Mouse (Mus musculus) lung, embryonic 14.5 days (tissue): ENCODE data around the gene Treml4. TPM values are rescaled to one million over a fixed set of nuclear protein-coding genes. Genes with fewer than 3 reads are reported as not detected.

ENCODE experiments used
- ATAC-seq: fragments of 200-750 bp; cut with Nextera tagmentation; 2 replicates; pipeline ENCODE4 v1.8.0; 2017; ENCODE audit warnings: mild to moderate bottlenecking, moderate TSS enrichment, moderate library complexity; ENCODE audit not compliant: insufficient read depth
- DNase-seq: peaks from one replicate; pipeline ENCODE4 v3.0.0-alpha.2; 2015
- H3K27ac ChIP-seq: fragments of 300-500 bp; sonication (generic); 2 replicates; pipeline ENCODE4 v1.5.1; 2014; ENCODE audit warnings: low read depth, mild to moderate bottlenecking, moderate library complexity
- H3K27me3 ChIP-seq: fragments of 300-500 bp; sonication (generic); 2 replicates; pipeline ENCODE4 v1.6.1; 2014; ENCODE audit warnings: low read length, control low read depth; ENCODE audit not compliant: insufficient read depth
- H3K36me3 ChIP-seq: fragments of 300-500 bp; sonication (generic); 2 replicates; pipeline ENCODE4 v1.6.1; 2014; ENCODE audit warnings: control low read depth; ENCODE audit not compliant: insufficient read depth
- H3K4me1 ChIP-seq: fragments of 300-500 bp; sonication (generic); 2 replicates; pipeline ENCODE4 v1.6.1; 2014; ENCODE audit warnings: antibody characterized with exemption, control low read depth; ENCODE audit not compliant: insufficient read depth
- H3K4me2 ChIP-seq: fragments of 300-500 bp; sonication (generic); 2 replicates; pipeline ENCODE4 v1.6.1; 2014; ENCODE audit warnings: mild to moderate bottlenecking
- H3K4me3 ChIP-seq: fragments of 300-500 bp; sonication (generic); 2 replicates; pipeline ENCODE4 v1.5.1; 2014; ENCODE audit warnings: low read depth, low read length
- H3K9ac ChIP-seq: fragments of 300-500 bp; sonication (generic); 2 replicates; pipeline ENCODE4 v1.6.1; 2014
- H3K9me3 ChIP-seq: fragments of 300-500 bp; sonication (generic); 2 replicates; pipeline ENCODE4 v1.6.1; 2016; ENCODE audit warnings: low read depth, low read length, control low read depth
- CTCF ChIP-seq: IDR thresholded peaks from 2 replicates; pipeline ENCODE4 v1.5.1; 2016; ENCODE audit warnings: antibody characterized with exemption, low read depth
- WGBS: fragments of 180-500 bp; shearing (Covaris S2); extraction: QIAGEN DNeasy Blood & Tissue Kit; methylation state at CpG from one replicate; pipeline ENCODE4 v1.1.7; 2014; 5-methylcytosine and 5-hydroxymethylcytosine counted together
- polyA plus RNA-seq: library from polyadenylated mRNA; unstranded; fragments of >200 nt; fragmentation: Nextera tagmentation; extraction: Ambion mirVana; gene quantifications from 2 replicates; pipeline ENCODE4 v1.2.1, GENCODE M21; 2014

The Treml4 gene
- polyA plus RNA-seq, 1 experiment from 2014 or later = 0.13 TPM

- Histone ChIP-seq H3K4me2 (no peak overlapping the region), H3K36me3 (no peaks in the 10 kb centered on the region), H3K27me3 (no peaks in the 10 kb centered on the region), H3K9me3 (no peaks in the 10 kb centered on the region), H3K9ac (no peak overlapping the region), H3K4me3 (no peak overlapping the region), H3K27ac (no peak overlapping the region), H3K4me1 (no peaks in the 10 kb centered on the region)
- 93% methylated on average over 8 of the region's 8 CpGs for WGBS
- no peak for DNase-seq
- ATAC-seq = no peak
- no peak for TF ChIP-seq CTCF
These were observed 26.5 kb upstream of the Treml4 start for GRCm38 (mm10) chr17:48237621-48238020.

GRCm38 (mm10) chr17:48247221-48247928 lies 16.7 kb upstream of the Treml4 start, which contains the start of gene Trem3:
Trem3 (plus strand) TSS chr17:48247777.
- ATAC-seq = no peak
- no peak for TF ChIP-seq CTCF
- 71% methylated on average over 11 of the region's 11 CpGs for WGBS

GRCm38 (mm10) chr17:48249039-48249438 lies 15.1 kb upstream of the Treml4 start:
- ATAC-seq (no peak), DNase-seq (no peak)
- Histone ChIP-seq H3K4me2 (no peak overlapping the region), H3K9ac (no peak overlapping the region), H3K36me3 (no peaks in the 10 kb centered on the region), H3K9me3 (no peaks in the 10 kb centered on the region), H3K4me3 (no peak overlapping the region), H3K27me3 (no peaks in the 10 kb centered on the region), H3K27ac (no peak overlapping the region), H3K4me1 (no peaks in the 10 kb centered on the region)
- TF ChIP-seq CTCF = no peak

More at GRCm38 (mm10) chr17:48247221-48247928, 16.7 kb upstream of the Treml4 start, which contains the start of gene Trem3:
- no peaks in the 10 kb centered on the region for H3K36me3 ChIP-seq
- no peaks in the 10 kb centered on the region for H3K27me3 ChIP-seq
- H3K9ac ChIP-seq = no peak within 1 kb of the TSS
- no peak within 1 kb of the TSS for H3K4me2 ChIP-seq
- H3K9me3 ChIP-seq = no peaks in the 10 kb centered on the region
- no peak within 1 kb of the TSS for H3K4me3 ChIP-seq
- no peaks in the 10 kb centered on the region for H3K4me1 ChIP-seq
- DNase-seq = no peak
- no peak within 1 kb of the TSS for H3K27ac ChIP-seq

- no peak for ATAC-seq
- 77% methylated on average over 11 of the region's 11 CpGs for WGBS
- H3K36me3 ChIP-seq = no peaks in the 10 kb centered on the region
These were observed 14.6 kb upstream of the Treml4 start for GRCm38 (mm10) chr17:48249501-48249900.

GRCm38 (mm10) chr17:48250631-48251030 lies 13.5 kb upstream of the Treml4 start:
- no peak overlapping the region for H3K4me3 ChIP-seq
- no peaks in the 10 kb centered on the region for H3K27me3 ChIP-seq
- H3K36me3 ChIP-seq = no peaks in the 10 kb centered on the region
- no peak overlapping the region for H3K4me2 ChIP-seq
- H3K4me1 ChIP-seq = no peaks in the 10 kb centered on the region
- ATAC-seq (no peak), DNase-seq (no peak)
- H3K27ac ChIP-seq = no peak overlapping the region
- WGBS = 88% methylated on average over 7 of the region's 7 CpGs
- H3K9me3 ChIP-seq = no peaks in the 10 kb centered on the region
- no peak overlapping the region for H3K9ac ChIP-seq
- no peak for TF ChIP-seq CTCF

More at GRCm38 (mm10) chr17:48249501-48249900, 14.6 kb upstream of the Treml4 start:
- no peak for TF ChIP-seq CTCF
- Histone ChIP-seq H3K27ac (no peak overlapping the region), H3K9ac (no peak overlapping the region), H3K4me1 (no peaks in the 10 kb centered on the region), H3K9me3 (no peaks in the 10 kb centered on the region), H3K4me3 (no peak overlapping the region), H3K4me2 (no peak overlapping the region), H3K27me3 (no peaks in the 10 kb centered on the region)
- no peak for DNase-seq

GRCm38 (mm10) chr17:48256575-48256974 lies 7.5 kb upstream of the Treml4 start:
- H3K27ac ChIP-seq = no peak overlapping the region
- H3K27me3 ChIP-seq = no peaks in the 10 kb centered on the region
- no peaks in the 10 kb centered on the region for H3K36me3 ChIP-seq
- no peak overlapping the region for H3K4me2 ChIP-seq
- no peak for DNase-seq
- H3K9ac ChIP-seq = no peak overlapping the region
- no peaks in the 10 kb centered on the region for H3K4me1 ChIP-seq
- no peak overlapping the region for H3K4me3 ChIP-seq
- H3K9me3 ChIP-seq = no peaks in the 10 kb centered on the region
- no peak for TF ChIP-seq CTCF
- no peak for ATAC-seq

GRCm38 (mm10) chr17:48261868-48262267 lies 2.2 kb upstream of the Treml4 start:
- WGBS = 68% methylated on average over 2 of the region's 2 CpGs

More at GRCm38 (mm10) chr17:48261868-48262267, 2.2 kb upstream of the Treml4 start:
- Histone ChIP-seq H3K4me2 (no peak overlapping the region), H3K9ac (no peak overlapping the region), H3K4me1 (no peaks in the 10 kb centered on the region), H3K27me3 (no peaks in the 10 kb centered on the region), H3K9me3 (no peaks in the 10 kb centered on the region), H3K4me3 (no peak overlapping the region), H3K36me3 (no peaks in the 10 kb centered on the region), H3K27ac (no peak overlapping the region)
- DNase-seq (no peak), ATAC-seq (no peak)
- TF ChIP-seq CTCF = no peak
